Mouse (Mus musculus) adrenal gland, adult 18-20 months (tissue): ENCODE measurements around the gene Kif13a. TPM values are rescaled to one million over a fixed set of nuclear protein-coding genes. Genes with fewer than 3 reads are reported as not detected.

Experiments
- DNase-seq, 2 experiments: peaks; one replicate each; pipeline ENCODE4 v3.0.0; 2021 to 2022; ENCODE audit warnings: low spot score in 2 of 2
- total RNA-seq, 2 experiments: library from RNA; stranded (reverse); gene quantifications; 1 replicate in 1 of 2; 2 replicates in 1 of 2; pipeline ENCODE4 v1.2.3; 2021

The Kif13a gene
- total RNA-seq, 2 experiments from 2014 or later = 27.1 to 30.5 TPM

DNA sequence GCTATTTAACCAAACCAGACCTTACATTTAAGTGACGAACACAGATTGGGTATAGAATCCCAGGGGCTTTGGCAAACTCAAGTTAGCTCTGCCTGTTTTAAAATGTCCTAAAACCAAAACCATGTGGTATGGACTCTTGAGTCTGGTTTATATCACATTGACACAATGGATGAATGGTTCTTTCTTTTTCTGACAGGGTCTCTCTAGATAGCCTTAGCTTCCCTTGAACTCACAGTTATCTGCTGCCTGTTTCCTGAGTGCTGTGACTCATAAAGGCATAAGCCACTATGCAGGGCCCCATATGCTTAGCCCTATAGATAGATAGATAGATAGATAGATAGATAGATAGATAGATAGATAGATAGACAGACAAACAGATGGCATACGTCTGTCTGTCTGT lies 142.8 kb downstream of the Kif13a start:
- no peak for DNase-seq

DNA sequence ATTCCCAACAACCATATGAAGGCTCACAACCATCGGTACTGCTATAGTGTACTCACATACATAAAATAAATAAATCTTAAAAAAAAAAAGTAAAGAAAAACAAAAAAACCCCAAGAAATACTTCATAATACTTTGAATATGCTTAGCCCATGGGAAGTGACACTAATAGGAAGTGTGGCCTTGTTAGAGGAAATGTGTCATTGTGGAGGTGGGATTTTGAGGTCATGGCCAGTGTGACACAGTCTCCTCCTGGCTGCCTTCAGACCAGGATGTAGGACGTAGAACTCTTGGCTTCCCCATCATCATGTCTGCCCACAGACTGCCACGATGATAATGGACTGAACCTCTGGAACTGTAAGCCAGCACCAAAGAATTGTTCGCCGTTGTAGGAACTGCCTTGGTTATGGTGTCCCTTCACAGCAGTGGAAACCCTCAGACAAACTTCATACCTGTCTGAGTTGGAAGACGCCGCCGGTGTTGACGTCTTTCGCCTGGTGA lies 143.6 kb downstream of the Kif13a start:
- DNase-seq = no peak

DNA sequence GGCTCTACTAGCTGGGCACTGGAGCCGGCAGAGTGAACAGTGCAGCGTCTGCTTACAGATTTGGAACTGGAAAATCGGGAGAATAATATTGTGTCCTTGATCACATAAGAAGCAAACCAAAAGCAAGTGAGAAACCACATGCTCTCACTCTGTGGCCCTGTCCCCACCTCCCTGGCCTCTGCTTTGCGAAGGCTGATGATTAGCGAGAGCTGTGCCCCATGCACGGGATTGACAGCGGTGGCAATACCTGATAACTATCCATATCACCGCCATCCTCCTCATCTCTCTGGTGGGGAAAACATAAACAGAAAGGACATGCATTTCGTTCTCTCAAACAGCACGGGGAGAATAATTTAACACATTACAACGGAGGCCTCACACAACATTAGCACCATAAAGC lies 149.3 kb downstream of the Kif13a start:
- DNase-seq = no peak

DNA sequence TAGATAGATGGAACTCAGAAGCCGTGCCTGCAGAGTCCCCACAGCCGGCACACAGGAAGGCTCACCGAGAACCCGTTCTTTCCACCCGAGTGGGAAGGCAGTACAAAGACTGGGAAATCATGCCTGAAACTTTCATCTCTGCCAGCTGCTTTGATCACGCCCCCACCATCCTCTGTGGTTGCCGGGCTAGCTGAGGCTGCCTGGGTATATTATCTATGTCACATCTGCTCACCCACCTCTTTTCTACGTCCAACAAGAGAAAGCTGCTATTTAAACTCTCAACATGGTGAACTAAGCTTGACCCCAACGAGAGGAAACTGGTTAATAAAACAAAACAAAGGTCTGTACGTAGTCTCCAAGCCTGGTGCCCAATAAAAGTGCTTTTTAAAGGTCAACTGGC lies 149.8 kb downstream of the Kif13a start:
- DNase-seq = no peak

DNA sequence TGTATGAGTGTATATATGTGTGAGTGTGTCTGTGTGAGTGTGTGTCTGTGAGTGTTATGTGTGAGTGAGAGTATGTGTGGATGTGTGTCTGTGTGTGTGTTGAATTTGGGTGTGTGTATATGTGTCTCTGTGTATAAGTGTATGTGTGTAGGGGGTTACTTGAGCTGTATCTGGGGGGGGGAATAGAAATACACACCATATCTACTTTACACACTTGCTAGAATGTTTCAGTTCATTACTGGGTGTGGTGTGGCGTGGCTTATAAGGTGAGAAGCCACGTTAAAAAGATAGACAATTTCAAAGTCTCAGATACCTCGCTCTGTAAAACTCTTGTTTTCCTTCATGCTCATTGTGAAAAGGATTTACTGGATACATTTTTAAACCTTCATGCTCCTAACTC lies 152.2 kb downstream of the Kif13a start:
- no peak for DNase-seq

DNA sequence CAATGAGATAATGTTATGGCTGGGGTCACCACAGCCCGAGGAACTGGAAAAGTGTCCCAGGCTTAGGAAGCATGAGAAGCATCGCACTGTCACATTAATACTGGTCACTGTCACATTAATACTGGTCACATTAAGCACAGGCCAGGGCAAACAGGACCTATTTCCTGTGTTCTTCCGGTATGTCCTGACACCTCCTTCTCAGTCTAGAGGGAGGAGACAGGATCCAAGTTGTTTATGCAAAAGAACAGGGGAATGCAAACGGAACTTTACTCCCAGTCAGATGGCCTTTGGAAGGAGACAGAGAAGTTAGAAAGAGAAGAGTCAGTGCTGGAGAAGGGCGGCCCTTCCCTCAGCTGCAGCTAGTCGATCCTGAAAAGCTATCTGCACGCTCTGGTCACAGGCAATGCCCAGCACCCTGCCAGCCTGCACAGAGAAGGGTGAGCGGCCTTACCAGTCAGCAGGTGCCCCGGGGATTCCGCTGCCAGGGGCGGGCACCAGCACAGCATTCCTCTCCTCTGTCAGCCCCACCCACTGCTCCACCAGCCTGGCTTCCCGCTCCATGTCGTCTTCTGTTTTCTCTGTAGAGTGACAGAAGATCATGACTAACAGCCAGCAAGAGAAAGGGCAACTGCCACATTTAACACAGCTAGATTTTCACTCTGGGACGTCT lies 152.9 kb downstream of the Kif13a start:
- no peak for DNase-seq

DNA sequence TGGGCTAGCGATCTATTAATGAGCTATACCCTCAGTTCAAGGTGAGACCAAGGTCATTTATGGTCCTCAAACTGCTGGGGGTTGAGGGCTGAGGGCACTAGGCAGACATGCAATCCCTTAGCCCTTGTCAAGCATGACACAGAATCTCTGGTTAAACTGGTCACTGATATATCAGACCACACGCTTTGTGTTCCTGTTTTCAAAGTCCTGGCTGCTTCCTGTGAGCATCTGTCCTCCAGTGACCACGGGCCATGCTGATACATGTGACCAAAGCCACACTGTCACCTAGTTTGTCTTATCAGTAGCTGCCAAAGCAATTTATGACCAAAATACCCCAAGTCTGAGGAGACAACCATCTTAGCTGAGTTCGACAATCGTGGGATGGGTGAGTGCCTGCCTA lies 154.7 kb downstream of the Kif13a start:
- no peak for DNase-seq

DNA sequence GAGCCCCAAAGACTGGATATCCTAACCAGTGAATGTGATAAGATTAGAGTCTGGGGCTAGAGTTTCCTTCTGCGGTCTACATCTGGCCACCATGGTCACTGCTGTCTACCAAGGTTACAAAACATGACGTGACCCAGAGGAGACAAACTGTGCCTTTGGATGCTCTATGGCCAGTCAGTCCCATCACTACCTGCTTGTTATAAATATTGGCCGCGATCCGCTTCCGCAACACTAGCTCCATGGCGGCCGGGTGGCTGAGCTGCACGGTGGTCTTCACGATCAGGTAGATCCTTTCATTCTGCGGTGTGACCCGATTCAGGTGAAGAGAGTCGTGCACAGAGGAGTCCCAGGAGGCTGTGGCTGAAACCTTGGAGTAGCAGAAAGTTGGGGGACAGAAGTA lies 157.1 kb downstream of the Kif13a start:
- no peak for DNase-seq

DNA sequence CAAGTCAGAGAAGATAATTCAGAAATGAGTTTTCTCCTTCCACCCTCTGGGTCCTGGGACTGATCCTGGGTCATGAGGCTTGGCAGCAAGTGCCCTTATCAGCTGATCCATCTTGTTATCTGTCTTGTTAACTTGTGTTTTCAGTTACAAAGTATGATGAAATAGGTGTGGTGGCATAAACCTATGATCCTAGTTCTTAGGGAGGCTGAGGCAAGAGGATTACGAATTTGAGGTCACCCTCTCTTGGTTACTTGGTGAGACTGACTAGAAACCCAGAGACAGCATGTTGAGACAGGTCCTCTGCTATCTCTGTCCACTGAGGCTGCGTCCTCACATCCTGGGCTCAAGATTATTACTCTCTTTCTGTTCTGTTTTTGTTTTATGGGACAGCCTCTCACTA lies 164.3 kb downstream of the Kif13a start:
- no peak for DNase-seq

DNA sequence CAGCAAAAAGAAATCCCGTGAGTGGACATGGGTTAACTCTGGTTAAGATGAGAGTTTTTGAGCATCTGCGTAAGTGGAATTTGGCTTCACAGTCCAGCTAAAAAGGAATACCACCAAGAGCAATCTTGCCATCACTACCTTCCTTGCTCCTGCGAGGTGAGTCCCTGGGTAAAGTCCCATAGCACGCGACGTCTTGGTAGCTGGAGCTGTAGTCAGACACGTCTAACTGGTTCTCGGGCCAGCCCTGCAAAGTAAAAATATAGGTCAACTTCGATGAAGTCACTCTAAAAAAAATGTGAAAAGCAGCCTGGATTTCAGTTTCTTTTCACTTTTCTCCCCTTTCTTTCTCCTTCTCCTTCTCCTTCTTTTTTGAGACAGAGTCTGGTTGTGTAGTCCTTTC lies 166.5 kb downstream of the Kif13a start:
- no peak for DNase-seq

DNA sequence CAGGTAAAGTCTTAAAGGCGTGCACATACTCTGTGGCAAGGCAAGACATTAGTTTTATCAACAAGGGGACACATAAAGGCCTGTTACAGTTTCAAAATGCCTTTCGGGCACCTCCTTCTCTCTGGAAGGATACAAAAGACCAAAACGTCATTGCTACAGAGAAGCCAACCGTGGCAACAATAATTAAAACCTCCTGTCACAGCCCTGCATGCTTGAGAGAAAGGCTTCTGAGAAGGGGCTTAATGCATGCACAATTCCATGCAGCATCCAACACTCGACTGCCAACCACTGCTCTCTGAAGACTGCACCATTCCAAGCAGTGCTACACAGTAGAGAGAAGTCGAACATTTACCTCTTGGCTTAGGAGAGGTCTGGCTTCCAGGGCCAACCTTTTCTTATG lies 168.7 kb downstream of the Kif13a start:
- DNase-seq = no peak

DNA sequence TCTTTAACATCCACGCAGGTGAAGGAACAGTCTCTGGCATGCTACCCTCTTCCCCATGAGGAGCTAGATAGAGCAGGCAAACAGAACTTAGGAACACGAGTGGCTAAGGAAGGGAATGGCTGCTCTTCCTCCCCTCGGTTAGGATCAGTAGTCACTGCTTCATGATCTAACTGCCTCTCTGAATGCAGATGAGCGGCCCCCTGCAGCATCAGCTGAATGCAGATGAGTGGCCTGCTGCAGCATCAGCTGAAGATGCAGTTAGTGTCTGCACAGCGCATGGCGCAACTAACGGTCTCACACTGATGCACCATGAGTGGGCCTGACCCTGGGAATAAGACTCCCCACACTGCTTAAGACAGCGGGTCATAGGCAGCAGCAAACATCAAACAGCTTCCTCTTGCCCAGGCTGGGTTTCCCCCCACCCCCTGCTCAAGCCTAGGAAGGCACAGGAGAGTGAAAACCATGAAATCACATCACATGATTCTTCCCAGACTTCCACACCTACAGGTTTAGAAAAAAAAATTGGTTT lies 170.3 kb downstream of the Kif13a start:
- DNase-seq = no peak

DNA sequence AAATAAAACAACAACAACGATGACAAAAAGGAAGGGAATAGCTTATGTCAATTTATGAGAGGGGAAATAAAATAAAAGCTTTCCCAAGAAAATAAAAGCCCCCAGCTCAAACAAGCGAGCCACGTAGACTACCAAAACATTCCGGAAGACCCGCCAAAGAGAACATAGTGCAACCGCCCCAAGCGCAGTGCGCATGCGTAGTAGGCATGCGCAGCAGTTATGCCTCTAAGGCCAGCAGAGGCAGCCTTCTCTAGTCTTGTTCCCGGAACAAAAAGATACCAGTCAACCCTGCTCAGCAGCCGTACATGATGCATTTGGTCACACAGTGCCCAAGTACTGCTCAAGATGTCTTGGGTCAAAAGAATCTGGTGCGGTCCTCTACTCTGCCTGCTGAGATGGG lies 171.0 kb downstream of the Kif13a start:
- no peak for DNase-seq

DNA sequence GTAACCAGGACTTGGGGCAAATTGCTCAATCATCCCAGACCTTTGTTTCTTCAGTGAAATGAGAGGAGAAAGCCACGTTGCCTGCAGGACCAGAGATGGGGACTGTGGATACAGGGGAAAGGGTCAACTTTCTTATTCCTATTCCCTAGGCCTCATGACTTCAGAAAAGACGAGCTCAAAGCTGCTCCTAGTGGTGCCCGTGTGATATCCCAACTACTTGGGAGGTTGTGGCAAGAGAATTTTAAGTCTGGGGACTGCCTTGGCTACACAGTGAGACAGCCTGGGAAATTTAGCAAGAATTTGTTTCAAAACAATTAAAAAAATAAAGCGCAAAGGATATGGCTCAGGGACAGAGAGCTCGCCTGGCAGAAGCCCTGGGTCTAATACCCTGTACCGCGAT lies 171.7 kb downstream of the Kif13a start:
- no peak for DNase-seq

DNA sequence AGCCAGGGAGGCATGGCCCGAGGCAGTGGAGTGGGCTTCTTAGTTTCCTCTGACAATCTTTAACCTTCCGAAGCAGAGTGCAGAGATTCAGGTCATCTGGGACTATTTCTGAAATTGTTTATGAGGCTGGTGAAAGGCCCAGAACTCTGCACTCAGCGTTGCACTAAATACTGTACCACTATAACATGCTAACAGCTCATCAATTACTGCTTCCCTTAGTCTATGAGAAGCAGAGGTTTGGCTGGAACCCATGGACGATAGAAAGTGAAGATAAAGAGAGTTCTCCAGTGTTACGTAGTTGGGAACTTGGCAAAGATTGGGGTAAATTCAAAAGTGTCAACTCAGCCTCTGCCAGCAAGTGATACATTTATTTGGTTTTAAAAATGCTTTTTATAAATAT lies 176.4 kb downstream of the Kif13a start:
- no peak for DNase-seq

DNA sequence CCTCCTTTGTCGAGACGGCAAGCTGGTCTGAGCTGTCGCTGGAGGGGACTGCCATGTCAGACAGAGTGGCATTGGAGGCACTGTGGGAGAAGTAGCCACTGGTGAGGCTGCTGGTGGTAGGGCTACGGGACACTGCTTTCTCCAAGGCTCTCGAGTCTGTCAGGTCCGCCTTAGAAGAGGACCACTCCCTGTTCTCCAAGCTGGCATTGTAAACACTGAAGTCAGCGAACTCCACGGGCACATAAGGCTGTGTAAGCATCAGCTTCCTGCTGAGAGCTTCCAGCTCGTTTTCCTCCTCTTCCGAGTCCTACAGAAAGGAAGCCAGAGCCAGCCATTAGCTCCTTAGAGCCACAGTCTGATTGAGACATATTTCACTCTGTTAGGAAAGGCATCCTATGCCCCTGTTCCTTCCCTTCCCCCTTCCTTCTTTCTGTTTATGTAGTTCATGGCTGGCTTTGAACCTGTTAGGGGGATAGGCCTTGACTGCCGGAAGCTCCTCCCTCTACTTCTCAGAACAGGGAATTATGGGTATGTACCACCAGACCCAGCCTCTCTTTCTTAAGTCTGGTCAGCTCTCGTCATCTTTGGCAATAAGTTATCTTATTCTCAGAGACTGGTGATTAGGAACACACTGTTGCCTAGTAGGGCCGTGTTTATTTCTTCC lies 177.0 kb downstream of the Kif13a start:
- DNase-seq = no peak

DNA sequence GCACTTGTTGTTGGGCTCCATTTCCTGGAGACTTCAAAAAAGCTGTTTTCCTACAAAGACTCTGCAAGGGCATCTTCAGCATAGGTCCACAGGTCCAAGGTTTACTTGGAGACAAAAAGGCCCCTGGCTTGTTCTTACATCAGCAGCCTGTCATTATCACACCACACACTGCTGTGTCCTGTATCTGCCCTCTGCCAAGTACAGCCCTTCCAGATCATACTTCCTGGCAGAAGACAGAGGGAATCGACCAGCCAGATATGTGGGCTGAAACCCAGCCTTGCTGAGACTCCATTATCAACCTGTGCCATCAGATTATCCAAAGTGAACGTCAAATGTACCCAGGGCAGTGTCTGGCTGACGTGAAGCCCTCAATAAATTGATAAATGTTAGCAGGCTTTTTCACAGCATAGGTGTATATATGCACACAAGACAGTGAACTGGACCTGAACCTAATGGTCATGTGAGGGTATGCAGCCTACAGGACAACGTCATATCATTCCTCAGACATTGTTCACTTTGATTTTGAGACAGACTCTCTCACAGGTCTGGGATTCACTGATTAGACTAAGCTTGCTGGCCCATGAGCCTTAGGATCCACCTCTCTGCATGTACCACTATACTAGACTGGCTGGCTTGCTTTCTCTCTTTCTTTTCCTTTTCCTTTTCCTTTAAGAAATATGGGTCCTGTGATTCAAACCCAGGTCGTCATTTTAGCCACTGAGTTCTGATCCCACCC lies 181.4 kb downstream of the Kif13a start:
- DNase-seq = no peak

DNA sequence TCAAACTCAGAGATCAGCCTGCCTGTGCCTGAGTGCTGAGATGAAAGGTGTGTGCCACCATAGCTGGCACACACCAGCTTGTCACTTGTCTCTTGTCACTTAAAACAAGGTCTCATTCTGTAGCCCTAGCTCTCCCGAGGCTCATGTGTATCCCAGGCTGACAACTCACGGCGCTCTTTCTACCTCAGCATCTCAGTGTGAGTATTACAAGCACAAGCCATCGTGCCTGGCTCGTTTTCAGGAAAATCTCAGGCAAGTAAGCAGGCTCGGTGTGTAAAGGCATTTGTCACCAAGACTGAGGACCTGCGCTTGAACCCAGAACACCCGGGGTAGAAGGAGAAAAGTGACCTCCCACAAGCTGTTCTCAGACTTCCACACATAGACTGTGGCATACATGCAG lies 185.8 kb downstream of the Kif13a start:
- DNase-seq = no peak

DNA sequence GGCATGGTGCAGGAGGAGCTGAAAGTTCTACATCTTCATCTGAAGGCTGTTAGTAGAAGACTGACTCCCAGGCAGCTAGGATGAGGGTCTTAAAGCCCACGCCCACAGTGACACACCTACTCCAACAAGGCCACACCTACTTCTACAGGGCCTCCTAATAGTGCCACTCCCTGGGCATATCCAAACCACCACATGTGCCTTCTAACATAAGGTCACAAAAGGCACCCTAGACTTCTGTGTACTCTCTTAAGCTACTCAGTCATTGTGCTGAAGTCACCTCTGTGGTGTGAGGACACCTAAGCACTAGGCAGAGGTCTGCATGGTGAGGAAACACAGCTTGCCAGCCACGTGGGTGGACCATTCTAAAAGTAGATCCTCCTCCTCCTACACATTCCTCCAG lies 187.3 kb downstream of the Kif13a start:
- DNase-seq = no peak

DNA sequence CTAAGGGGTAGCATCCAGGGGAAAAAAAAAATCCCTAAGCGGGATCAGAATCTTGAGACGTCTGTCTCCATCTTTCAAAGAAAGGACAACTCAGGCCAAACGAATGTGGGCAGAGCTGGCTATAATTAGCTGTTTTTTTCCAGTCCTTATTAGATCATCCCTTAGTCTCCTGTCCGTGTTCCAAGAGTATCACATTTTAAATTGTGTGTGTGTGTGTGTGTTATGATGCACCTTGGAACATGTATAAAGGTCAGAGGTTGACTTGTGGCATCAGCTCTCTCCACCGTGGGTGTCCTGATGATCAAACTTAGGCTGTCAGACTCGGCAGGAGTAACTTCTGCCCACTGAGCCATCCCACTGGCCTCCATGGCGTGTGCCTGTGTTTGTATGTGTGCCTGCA lies 190.2 kb downstream of the Kif13a start:
- no peak for DNase-seq

DNA sequence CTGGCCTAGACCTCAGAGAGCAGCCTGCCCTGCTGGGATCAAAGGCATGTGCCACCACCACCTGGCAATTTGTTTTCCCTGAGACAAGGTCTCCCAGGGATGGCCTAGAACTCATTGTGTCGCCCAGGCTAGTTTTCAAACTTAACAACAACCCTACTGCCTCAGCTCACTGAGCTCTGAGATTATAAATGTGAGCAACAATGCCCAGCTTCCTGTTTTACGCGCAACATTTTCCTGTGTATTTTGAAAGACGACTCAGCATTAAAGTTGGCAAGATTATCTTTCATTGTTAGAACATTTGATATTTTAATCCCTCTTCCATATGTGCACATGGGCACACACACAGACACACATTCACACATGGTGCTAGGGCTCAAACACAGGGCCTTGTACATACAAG lies 192.2 kb downstream of the Kif13a start:
- no peak for DNase-seq

DNA sequence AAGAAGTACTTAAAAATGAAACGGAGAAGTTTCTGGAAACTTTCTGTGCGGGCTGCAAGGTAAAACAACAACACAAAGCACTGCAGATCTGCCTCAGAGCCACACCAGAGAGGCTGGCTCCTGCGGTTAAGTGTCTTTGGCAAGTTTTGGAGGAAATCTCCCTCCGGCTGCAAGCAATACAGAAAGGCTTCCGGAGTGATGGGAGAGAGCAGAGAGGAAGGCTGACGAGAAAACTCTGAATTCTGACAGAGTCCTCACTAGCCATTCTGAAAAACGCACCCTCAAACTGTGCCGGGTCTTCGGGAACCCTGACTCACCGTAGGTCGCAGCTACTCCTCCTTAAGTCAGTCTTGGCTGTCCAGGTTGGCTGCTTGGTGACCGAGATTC lies 193.2 kb downstream of the Kif13a start:
- no peak for DNase-seq
